Mouse (Mus musculus): Measurements from ENCODE around the gene B4galt1.
A peak's percentile ranks its signal among the peaks of the same experiment; 100 is the strongest.
"Not testable (repeated sequence)": the region's sequence is repeated elsewhere in the genome, so short reads cannot be mapped to it uniquely, and the experiment has no call there.

Gene B4galt1

DNA sequence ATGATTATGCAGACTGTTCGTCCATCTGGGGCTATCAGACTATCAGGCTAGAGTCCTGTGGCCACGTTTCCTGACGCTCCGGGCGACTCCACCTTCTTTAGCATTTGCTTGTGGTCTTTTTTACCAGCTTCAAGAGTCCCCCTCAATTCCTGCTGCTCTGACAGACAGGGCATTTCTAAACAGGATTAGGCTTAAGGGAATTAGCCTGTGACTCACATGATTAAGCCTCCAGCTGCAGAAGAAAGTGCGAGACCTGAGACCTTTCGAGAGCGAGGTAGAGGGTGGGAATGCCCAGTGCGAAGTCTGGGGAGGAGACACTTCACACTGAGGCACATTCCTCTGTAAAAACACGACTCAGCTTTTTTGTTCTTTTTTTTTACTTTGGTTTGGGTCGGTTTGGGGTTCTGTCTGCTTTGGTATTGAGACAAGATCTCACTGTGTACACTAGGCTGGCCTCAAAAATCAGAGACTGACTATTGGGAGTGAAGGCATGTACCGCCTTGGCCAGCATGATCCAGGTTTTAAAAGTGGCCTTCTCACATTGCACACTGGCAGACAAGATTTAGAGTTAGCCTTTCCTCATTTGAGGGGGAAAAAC is 37.9 kb downstream of the B4galt1 start:
- no peak for DNase-seq

DNA sequence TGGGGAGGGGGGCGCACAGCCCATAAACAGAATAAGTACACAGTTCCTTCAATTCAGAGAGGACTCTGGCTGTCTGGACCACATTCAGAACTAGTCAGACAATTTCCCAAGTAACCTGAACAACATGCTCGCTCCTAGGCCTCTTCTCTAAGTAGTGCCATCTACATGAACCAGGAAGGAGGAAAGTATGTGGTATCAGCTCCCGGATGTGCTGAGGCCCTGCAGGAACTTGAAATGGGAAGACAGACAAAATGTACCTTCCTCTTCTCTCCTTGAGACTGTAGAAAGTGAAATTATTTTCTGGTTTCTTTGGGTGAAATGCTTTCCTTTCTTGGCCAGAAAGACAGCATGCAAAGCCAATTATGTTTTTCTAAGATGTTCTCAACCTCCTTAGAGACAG is 38.7 kb downstream of the B4galt1 start:
- no peak for DNase-seq

DNA sequence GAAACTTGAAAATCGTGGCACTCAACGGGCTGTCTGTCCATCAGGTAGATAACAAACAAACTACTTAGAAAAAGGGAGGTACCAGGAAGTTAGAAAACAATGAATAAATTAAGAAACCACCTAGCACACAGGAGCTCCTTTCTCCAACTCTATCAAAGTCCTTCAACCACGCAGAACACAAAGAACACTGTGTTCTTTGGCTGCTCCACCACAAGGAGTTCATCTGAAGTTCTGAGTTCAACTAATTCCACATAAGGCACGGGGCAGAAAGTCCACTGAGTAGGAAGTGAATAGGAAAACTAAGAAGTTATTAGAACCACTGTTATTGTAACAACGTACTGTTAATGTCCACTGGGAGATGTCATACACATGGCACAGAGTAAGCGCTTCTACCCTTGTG is 39.4 kb downstream of the B4galt1 start:
- DNase-seq = no peak

DNA sequence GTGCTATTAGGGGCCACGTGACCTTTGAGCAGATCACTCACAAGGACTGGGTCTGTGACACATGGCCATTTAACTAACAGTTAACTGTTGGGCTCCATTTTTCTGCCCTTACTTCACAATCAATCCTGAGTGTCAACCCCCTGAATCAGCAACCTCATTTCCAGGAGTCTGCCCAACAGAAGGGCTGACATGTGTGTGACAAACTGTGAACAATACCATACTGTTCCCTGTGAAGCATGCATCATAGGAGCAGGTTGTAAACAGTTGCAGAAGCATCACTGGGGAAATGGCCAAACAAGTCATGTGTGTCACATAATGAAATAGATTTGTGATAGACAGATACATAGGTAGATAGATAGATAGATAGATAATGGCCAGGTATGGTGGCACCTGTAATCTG is 40.9 kb downstream of the B4galt1 start:
- no peak for DNase-seq

DNA sequence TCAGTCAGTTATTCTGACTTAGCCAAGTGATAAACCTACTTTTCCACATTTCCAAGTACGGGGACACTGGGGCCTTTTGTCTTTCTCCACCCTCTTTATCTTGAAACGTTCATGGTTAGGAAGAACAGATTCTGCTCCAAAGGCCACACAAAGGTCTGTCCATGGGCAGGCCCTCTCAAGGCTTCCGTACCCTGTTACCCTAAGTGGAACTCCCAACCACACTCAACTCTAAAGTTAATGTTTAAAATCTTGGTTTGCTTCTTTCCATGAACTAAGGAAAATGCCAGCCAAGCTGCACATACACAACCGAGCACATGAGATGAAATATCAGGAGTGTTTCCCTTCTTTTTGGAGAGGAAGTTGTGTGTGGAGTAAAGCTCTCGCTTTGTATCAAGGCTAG is 43.3 kb downstream of the B4galt1 start:
- no peak for DNase-seq

DNA sequence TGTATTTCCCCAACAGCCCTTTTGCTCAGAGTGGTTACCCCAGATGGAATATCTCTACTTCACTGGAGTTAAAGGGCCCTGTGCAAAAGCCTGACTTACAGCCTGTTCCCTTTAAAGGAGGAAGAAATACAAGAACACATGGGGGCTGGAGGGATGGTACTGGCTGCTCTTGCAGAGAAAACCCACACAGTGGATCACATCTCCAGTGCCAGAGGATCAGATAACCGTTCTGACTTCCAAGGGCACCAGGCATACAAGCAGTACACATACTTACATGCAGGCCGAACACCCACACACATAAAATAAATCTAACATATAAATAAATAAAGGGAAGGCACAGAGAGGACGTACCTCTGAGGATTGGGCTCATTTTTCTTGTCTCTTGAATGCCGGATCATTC is 46.4 kb downstream of the B4galt1 start:
- DNase-seq = no peak

DNA sequence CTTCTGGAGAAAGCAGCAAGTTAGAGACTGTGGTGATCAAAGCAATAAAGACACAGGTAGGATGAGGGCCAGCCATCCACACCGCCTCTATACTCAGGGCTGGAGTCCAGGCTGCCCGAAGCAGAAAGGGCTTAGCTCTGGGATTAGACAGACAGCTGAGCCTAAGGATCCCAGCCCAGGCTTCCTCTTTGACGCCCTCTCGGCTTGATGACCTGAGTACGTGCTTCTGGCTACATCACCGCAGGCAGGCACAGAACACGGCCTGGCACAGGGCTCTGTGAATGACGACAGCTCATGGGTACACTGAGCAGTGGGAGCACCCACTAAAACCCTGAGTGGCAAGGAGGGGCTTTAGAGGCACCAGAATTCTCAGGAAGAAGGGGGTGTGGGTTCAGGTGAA is 48.4 kb downstream of the B4galt1 start:
- DNase-seq = no peak

DNA sequence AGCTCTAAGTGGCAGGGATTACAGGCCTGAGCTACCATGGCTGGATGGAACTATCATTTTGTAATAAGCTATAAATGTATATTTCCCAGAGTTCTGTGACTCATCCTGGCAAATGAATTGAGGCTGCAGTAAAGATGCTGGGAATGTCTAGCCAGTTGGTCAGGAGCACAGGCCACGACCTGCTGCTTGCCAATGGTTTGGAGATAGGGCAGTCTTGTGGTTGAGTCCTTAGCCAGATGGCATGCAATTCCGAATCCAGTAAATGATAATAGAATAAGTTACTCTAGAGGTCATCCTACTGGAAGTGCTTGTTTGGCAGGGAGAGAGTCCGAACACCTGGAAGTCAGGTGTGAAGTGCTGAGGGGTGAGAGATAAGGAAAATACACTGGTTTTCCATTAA is 51.0 kb downstream of the B4galt1 start:
- DNase-seq = no peak

DNA sequence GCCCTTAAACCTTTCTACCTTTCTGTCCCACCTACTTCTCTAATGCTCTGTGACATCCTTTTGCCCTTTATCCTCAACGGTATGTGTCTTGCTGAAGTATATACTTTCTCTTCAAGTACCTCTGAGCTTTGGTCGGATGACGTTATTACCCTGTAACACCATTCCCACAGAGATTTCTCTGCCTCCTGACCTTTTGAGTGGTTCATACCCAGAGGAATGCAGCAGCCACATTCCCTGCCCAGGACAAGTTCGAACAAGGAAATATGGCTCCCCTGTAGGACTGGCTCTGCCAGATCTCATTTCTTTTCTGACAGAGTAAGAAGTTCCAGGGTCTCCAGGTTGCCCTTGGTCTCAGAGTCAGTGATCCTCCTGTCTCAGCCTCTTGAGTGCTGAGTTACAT is 51.9 kb downstream of the B4galt1 start:
- DNase-seq = no peak

DNA sequence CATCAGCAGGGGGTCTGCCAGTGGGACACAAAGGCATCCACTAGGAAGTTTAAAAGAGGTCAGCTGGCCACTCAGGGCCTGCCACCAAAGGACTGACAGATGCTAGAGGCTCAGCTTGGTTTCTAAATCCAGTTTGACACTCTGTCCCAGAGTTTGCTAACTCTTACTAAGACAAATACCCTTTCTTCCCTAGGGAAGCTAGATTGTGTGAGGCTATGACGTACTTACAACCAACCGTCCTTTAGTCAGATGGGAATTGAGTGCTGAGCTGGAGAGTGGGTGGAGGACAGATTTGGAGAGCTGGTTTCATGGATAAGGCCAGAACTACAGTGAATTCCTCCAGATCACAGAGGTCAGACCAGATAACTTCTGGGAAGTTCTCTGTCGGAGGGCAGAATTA is 52.9 kb downstream of the B4galt1 start:
- DNase-seq = no peak

DNA sequence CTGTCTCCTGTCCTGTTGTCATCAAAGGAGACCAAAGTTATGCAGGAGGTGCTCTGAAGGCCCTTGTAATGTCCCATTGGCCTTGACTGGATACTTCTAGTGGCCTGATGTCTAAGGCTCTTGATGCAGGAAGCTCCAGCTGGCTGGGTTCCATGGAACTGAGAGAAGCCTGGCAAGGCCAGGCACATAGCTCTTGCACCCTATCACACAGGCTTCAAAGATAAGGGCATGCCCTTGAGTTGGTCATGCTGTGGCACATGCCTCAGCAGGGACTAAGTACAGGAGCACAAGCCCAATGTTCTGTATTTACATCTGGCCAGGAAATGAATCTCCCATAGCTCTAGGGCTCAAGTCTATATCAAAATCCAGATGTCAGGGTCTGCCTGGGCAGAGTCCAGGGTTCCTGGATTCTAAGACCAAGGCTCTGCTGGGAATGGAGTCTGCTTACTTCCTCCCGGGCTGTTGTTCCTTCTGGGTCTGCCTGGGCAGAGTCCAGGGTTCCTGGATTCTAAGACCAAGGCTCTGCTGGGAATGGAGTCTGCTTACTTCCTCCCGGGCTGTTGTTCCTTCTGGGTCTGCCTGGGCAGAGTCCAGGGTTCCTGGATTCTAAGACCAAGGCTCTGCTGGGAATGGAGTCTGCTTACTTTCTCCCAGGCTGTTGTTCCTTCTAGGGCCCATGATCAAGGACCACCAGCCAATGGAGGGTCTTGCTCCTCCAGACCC is 54.8 kb downstream of the B4galt1 start:
- not testable (repeated sequence) for DNase-seq

DNA sequence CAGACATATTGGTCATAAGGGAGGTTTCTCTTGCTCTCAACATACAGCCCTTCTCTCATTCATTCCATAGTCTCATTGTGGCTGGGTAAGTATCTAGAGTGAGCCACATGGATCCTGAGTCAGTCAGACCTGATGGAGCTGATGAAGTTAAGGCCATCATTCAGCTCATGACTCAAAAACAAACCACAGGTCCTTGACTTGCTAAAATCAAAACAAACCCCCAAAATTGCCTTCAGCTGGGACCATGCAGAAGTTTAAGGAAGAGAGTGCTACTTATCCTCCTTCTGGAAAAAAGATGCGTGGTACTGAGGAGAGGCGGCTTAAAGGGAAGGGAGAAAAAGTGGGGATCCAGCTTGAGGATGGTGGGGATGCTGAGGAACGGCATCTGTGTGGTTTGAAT is 58.0 kb downstream of the B4galt1 start:
- DNase-seq = no peak

DNA sequence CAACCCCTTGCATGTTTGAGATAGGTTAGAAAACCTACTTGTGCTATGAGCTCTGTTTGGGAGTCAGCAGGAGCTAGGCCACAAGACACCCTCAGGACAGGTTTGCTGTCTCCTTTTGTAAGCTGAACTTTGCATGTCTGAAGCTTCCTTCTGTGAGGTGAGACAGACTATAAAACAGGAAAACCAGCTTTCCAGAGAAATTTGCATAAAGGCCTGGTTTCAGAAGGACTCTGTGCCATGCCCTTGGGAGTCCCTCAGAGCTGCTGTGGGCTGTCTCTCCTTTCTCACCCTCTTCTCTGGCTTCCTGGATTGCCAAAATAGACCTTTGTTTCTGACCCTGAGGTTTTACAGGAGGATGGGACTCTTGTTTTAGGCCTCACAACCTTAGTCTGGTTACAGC is 59.5 kb downstream of the B4galt1 start:
- no peak for DNase-seq

DNA sequence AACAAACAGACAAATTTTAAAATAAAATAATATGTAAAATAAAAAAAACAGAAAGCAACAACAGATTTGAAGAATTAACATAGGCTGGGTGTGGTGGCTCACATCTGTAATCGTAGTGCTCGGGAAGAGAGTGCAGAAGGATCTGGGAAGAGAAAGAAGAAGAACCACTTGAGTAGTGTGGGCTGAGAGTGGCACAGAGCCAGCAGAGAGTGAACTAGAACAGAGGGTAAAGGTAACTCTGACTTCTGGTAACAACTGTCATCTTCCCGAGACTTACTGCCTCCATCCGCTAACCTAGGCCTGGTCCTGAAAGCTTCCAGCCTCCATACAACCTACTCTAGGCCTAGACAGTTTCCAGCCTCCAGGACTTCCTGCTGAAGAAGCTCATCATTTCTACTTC is 62.6 kb downstream of the B4galt1 start:
- no peak for DNase-seq

DNA sequence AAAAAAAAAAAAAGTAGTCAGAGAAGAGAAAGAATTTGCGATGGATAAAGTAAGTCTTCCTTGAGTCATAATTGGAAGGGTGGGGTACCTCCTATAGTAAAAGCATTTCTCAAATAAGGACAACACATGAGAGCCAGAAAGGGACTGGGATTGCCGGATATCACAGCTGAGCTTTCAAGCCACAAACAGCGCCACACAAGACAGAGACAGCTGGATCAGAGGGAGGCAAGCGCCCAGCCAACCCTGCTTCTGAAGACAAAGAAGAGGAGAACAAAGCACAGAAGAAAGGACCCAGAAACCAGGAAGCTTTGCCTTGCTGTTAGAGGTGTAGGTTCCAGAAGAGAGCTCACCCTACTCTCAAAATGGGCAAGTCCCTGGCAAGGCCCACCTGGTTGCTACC is 67.2 kb downstream of the B4galt1 start:
- DNase-seq = no peak

DNA sequence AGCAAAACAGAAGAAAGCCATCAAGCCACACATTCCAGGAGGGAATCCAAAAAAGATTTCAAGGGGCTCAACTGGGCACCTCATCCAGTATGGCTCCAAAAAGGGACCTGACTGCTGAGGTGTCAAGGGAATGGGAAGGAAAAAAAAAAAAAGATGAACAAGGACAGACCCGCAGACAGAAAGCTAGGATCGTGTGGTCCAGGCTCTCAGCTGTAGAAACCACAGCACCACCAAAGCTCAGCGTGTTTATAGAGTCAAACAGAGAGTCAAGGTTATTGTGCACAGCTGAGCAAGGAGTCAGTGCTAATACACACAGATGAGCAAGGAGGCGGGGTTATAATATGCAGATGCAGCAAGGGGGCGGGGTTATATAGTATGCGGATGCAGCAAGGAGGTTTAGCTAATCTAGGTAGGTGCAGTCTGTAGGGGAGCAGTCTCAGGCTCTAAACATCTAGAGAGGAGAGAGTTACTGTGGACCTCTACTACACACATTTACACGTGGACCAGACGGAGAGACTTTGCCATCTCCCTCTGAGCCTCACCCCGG is 68.1 kb downstream of the B4galt1 start:
- DNase-seq = no peak

DNA sequence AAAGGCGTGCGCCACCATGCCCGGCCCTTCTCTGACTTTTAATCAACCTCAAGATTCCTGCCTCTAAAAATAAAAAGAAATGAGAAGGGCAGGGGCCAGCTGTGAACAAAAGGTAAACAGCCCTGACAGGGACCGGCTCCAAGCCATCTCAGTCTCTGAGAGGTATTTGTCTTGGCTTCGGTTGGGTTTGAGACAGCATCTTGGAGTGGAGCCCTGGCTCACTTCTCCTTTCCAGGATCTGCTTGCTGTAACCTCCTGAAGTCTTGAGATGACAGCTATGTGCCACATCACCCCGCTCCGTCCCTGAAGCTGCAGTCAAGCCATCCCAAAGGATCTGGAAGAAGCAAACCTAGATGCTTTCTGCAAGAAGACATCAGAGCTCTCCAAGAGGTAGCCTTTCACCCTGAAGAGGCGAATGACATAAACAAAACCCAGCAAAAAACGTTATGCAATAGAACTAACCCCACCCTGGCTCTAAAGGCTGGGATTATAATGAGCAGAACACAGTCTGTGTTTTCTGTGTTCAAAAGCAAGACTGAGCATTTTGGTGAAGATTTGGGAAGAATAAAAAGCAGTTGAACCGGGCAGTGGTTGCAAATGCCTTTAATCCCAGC is 69.1 kb downstream of the B4galt1 start:
- no peak for DNase-seq

DNA sequence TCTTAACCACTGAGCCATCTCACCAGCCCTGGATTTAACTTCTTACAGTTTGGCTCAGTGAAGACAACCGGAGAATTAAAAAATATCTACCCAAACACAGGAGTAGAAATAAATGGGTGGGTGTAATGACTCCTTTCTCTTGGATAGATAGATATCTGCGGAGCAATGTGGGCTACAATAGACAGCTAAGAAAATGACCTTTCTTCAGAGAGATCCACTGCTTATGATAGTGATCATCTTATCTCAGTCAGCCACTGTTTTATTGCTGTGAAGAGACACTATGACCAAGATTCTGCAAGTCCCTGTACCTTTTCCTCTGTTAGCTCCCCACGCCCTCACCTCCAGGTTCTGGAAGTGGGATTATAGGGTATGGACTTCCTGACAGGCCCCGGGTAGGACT is 70.8 kb downstream of the B4galt1 start:
- no peak for DNase-seq

DNA sequence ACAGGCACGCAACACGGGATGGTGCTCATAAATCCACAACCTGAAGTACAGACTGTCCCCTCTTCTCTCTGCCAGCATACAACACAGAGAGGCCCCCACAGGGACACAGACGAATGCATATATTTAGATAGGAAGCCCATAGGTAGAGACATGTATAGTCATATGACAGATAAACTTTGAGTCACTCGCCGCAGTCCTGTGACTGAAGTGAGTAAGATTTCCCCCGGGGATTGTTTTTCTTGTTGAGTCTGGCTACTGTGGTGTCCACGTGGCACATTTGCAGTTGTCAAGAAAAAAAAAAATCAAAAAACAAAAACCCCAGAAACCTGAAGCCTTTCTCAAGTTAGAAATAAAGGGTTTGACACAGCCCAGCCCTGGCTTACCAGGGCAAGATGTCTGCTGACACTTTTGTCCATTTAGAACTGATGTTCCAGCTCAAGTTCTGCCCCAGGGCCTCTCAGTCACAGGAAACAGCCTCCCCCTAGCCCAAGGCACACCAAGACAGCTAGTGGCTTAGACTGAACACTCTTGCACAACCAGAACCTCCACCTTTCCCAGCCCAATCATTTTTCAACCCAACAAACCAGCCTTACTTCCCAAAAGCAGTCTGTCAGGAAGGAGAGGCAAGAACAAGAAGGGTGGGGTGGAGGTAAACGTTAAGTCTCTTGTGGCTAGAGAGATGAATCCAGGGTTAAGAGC is 71.9 kb downstream of the B4galt1 start:
- no peak for DNase-seq

DNA sequence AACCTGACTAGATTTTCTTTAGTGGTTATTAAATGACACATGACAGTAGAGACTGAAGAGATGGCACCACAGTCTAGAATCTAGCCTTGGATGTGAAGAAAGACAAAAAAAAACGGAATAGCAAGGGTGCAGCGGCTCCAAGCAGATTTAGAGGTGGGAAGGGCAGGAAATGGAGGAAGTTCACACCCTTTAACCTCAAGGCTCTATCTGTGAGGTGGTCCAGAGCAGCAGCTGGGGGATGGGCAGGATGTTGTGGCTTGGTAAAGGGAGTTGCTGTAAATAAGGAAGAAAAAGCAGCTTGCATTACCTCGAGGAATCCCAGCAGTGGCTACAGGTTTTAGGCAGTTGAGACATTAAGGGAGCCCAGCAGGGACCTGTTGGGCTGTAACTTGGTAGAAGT is 72.7 kb downstream of the B4galt1 start:
- peak; percentile 40 to 43 for DNase-seq

DNA sequence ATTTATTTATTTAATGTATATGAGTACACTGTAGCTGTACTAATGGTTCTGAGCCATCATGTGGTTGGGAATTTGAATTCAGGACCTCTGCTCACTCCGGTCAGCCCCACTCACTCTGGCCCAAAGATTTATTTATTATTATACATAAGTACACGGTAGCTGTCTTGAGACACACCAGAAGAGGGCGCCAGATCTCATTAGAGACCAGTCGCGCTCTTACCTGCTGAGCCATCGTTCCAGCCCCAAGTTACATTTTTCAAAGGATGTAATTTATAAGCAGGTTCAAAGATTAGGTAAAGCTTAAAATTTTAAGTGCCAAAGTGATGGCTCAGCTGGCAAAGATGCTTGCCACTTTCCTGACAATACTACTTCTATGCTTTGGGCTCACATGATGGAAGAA is 75.1 kb downstream of the B4galt1 start:
- peak in 1 of 2 experiments; percentile 18 for DNase-seq

DNA sequence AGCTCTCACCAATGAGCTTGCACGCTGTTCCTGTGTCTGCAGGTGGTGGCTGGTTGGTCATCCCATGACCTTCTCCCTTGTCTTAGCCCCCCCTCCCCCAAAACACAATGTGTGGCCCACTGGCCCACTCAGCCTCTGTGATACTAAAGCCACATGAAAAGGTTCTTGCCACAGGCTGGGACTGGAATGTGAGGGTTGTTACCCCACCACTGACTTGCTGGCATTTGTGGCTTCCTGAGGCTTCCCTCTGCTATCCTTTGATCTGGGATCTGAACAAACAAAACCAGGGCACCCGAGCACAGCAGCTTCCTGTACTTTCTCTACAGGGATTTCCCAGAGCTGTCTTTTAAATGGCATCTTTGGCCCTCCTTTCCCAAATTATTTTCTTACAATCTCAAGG is 76.7 kb downstream of the B4galt1 start:
- no peak for DNase-seq

DNA sequence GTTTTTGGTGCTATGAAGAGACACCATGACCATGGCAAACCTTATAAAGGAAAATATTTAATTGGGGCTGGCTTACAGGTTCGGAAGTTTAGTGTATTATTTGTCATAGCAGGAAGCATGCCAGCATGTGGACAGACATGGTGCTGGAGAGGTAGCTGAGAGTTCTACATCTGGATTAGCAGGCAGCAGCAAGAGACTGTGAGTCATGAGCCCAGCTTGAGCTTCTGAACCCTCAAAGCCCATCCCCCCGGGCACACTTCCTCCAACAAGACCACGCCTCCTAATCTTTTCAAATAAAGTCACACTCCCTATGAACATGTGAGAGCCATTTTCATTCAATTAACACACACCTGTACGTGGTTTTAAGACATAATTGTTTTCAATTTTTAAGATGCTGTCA is 77.4 kb downstream of the B4galt1 start:
- no peak for DNase-seq
